Mouse (Mus musculus): ENCODE measurements around the gene Stx7. TPM values are rescaled to one million over a fixed set of nuclear protein-coding genes. Genes with fewer than 3 reads are reported as not detected.
A peak's percentile ranks its signal among the peaks of the same experiment; 100 is the strongest.

Stx7 gene
- total RNA-seq, 2 experiments from 2014 or later = 136 to 139 TPM

DNA sequence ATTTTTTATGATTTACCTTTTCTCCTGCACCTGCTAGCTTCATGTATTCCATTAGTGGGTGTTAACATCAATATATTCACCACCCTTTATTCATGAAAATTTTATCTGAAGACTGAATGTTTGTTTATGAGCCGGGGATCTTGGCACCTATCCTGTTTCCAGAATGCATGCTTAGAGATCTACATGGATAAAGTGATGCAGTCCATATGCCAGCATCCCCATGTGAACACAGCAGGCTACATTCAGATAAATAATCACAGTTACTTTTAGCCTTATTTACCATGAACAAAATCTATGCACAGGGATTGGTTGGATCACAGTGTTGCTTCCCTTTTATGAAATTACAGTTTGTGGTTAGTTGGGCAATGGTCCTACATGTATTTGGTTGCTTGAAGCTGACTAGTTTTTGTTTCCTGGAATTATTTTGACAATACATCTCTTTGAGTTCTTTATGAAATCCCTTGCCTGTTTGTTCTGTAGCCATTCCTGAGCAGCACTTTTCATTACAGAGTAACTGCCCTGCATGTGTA is 16.5 kb downstream of the Stx7 start:
- no peak for DNase-seq (ENCODE audit: low spot score in 2 of 2)

DNA sequence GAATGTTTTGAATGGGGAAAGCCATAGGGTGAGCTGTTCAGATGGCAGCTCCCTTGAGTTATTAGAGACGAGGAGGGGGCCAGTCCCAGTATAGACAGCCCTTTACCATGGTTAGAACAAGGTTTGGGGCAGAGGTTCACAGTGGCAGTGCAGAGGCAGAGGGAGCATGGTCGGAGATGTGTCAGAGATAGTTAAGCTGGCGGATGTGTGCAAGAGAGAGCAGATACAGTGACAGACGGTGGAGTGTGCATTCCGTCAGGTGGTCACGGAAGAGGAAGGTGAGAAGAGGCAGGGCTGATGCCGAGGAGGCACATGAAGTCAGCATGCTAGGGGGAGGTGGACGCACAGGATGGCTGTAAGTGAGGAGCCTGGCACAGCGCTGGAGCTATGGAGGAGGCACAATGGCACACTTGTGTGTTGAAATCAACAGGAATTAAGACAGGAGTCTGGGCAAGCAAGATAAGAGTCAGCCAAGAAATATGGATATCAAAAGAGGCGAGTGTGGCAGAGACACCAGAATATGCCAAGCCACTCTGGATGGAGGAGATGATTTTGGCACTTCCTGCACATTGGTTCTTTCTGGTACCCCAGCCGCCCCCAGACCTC is 19.0 kb downstream of the Stx7 start:
- no peak for DNase-seq (ENCODE audit: low spot score in 2 of 2)

DNA sequence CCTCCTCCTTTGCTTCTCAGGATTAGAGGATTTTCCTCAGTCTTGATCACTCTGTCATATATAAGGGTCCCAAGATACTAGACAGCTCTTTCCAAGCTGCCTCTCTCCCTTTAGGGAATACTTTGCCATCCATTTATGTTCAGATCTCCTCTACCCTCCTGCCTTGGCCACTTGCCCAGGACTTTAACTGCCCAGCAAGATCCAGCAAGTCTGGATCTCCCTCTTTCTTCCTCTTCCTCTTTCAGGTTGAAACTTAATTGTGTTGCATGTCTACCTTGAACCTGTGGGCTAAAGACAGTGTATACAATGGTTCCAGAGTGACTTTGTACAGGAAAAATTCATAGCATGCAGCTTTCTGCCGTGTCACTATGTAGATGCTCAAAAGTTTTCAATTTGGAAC is 19.8 kb downstream of the Stx7 start:
- DNase-seq (ENCODE audit: low spot score in 2 of 2) = no peak

DNA sequence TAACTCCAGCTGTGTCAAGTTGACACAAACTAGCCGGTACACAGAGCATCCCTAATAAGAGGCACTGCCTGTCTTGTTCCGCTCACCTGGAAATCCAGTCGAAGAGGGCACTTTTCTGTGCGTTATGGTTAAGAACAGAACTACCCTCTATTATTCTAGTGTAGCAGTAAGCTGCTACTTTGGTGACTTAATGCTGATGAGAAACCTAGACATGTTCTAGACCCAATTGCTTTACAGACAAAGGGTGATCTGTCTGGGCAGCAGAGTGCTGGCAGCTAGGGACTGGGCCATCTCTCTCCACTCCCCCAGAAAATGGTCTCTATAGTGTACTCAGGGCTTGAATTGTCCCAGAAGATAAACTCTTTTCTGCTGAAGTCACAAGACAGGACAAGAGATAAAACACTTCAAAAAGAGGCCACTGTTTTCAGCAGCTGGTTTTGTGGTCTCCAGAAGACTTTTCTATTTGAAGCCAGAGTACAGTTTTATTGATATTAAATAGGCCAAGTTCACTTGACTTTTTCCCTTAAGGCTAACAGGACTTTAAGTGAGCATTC is 22.9 kb downstream of the Stx7 start:
- DNase-seq (ENCODE audit: low spot score in 2 of 2) = no peak

DNA sequence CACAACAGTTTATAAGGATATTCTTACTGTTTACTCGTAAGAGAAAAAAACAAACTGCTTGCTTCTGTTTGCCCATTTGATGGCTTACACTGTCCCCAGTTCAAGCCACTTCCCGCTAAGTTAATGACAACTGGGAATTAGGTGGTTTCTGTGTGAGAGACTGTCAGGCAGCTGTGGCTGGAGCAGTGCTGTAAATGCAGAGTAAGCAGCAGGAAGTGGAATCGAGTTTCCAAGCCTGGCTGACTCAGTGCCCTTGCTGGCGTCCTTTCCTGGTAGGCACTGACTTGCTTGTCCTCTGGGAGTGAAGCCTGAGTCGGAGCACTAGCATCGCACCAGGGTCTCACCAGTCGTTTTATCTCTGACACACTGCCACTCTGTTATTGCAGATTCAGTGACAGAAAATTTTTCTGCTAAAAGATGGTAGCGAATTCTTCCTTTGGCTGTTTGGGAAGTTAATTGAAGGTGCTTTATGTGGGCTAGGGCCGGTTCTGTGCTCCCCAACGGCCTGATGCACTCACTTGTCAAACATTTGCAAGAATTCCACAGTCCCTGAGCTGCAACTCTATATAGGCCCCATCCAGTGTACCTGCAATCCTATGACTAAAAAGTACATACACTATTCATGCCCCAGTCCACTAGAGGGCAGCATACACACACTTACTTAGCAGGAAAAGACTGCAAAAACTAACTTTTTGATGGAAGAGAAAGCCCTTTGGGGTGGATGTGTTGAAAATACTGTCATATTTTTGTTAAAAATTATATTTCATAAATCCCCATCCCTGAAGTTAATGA is 24.3 kb downstream of the Stx7 start:
- DNase-seq (ENCODE audit: low spot score in 2 of 2) = peak; percentile 23 to 55

DNA sequence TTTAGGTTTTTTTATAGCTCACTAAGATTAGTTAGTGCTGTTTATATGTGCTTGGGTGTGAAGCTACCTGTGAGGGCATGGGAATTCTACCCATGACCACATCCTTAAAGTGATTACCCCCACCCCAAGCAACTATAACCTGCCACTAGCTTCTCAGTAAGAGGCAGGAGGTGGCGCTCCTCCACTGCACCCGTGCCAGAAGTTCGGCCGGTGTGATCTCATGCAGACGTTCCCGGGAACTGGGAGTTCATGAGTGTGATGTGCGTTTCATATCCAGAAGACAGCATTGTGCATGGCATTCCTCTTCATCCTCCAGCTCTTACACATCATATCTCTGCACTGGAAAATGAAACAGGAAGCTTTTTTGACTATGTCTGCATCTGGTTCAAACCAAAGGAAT is 41.3 kb downstream of the Stx7 start:
- no peak for DNase-seq (ENCODE audit: low spot score in 2 of 2)

DNA sequence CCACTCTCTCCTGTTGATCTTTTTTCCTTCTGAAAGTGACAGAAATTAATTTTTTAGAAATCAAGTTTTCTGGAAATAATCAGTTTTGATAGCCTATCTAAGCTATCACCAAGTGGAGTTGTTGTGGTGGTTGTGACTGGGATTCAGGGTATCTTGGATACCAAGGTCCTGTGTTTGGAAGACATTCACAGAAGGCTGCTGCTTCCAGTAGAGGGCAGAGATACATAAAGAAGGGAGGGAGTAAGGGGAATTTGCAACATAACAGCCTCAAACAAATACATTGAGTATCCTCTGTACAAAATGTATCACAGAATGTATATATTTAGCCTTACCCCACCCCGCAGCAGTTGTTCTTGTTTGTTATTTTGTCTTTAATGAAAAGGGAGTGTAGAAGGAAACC is 42.9 kb downstream of the Stx7 start:
- no peak for DNase-seq (ENCODE audit: low spot score in 2 of 2)

DNA sequence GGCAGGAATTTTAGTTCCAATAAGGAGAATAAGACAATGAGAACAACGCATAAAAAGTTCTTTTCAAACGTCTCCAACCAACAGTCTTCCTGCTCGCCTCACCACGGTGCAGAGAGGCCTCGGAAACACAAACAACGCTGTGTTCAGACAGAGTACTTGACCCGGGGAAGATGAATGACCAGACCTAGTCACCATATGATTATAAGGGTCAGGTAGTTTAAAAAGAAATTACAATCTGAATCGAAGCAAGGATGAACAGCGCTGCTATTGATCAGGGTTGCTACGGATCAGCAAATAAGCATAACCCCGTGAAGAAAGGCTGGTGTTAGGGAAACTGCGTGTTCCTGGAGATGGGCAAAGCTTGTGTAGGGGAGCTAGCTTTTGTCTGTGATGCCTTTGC is 50.2 kb downstream of the Stx7 start:
- no peak for DNase-seq (ENCODE audit: low spot score in 2 of 2)

DNA sequence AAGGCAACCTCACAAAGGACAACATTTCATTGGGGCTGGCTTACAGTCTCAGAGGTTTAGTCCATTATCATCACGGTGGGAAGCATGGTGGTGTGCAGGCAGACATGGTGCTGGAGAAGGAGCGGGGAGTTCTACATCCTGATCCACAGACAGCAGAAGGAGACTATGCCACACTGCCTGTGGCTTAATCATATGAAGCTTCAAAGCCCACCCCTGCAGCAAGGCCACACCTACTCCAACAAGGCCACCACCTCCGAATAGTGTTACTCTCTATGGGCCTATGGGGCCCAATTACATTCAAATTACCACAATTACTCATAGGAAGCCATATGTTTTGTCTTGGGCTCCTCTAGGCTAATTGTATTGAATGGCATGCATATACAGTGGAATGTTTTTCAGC is 51.0 kb downstream of the Stx7 start:
- DNase-seq (ENCODE audit: low spot score in 2 of 2) = no peak

DNA sequence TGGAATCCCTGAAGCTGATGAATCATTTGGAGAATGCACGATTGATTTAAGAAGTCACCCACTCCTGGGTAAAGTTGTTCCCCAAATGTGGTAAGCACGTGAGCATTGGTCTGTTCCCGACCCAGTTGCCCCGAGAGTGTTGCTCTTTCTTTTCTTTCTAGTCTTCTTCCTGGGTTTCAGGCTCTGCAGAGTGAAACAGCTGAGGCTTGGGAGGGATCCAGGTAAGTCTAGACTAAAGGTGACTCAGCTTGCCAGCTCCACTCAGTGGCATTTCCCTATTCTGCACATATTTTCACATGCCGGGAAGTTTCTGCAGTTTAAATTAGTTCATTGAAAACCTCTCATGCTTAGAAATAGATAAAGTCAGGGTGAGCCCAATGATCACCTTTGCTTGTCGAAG is 61.0 kb downstream of the Stx7 start:
- DNase-seq (ENCODE audit: low spot score in 2 of 2) = no peak

DNA sequence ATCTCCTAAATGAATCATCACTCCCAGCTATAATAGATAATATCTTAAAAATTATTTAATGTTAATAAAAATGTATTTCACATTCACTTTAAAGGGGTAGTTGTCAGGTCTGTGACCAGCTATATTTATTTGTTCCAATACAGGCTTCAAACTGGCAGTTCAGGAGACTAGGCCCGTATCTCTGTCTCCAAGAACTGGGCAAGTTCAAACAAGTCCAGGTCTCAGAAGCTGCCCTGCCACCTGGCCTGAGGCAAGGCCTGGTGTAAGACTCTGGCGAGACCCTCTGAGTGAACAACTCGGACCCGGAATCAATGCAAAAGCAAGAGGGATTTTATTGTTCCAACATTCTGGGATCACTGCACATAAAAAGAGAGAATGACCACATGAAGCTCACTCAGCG is 64.2 kb downstream of the Stx7 start:
- no peak for DNase-seq (ENCODE audit: low spot score in 2 of 2)

DNA sequence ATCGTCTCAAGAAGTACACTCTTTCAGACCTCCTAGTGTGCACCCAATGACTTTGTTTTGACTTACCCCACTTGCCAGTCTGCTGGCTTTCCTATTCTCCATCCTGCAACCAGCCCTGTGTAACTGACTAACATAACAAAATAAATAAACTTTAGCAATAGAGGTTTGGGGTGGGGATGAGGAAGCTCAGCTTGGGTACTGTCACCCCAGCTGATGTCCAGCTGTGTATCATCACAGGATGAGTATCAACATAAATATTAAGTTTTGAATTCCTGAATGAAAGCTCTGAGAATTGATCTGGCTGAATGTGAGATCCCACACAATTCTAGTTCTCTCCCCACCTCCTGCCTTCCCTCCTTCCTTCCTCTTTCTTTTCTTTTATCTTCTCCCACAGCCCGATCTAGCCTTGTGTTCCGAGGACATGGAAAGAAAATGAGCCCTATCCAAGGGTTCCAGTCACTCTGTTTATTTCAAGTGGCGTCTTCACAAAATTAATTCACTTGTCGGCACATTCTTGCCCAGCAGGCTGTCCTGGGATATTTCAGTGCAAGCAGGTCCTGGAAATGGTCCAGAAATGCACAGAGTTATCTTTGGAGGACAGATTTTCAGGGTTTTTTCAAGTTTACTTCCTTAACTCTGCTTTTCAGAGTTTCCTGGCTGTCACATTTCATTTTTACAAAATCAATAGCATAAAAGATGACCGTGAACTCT is 68.6 kb downstream of the Stx7 start:
- DNase-seq (ENCODE audit: low spot score in 2 of 2) = no peak

DNA sequence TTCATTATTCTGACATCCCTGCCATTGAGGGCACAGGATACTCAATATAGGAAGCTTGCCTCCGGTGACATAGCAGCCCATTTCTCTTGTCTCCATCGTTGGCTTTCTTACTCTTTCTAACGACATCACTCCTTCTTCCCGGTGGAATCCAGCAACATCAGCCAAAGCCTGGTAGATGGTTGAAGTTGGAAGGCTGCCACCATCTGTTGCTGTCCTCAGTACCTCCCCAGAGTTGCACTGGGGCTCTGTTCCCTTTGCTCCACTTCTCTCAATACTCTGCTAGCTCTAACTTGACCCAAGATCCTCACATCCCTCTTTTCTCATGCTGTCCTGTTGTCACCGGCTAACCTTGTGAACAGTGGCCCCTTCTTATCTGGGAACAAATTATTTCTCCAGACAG is 71.8 kb downstream of the Stx7 start:
- no peak for DNase-seq (ENCODE audit: low spot score in 2 of 2)

DNA sequence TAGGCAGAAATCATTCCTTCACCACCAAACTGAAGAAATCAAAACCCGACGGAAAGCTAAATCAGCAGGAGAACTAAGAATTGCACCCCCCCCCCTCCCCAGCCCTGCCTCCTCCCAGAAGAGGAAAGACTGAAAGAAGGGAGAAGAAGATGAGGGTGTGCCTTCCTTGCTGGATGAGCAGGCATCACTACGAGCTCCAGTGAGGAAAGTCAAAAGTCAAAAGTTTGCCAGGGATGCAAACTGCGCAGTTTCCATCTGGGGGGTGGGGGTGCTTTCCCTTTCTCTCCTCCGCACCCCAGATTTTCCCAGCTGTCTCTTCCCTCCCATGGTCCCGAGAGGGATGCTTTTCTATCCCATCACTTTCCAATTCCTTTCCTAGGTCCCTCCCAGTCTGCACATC is 73.8 kb downstream of the Stx7 start:
- no peak for DNase-seq (ENCODE audit: low spot score in 2 of 2)

DNA sequence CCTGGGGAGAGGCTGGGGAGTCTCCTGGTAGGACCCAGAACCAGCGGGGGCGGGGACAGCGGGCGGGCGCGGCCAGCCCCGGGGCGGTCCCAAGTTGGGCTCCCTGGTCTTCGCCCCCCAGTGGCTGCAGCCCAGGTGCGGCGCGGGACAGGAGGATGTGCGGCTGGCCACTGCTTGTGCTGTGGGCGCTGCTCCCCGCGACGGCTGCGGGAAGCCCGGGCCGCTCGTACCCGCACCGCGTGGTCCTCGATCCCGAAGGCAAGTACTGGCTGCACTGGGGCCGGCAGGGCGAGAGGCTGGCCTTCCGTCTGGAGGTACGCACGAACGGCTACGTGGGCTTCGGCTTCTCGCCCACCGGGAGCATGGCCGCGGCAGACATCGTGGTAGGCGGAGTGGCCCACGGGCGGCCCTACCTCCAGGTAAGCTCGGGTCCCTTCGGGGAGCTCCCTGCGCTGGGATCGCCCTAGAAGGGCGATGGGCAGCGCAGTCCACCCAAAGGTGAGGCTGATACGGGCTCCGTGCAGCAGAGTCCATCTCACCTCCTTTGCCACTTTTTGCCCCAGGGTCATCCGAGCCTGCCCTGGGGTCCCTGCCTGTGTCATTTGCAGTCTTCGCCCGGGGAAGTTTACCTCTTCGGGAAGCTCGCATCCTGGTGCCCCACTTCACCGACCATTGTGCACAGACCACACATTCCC is 74.5 kb downstream of the Stx7 start, which contains the start of gene Moxd1:
Gene Moxd1 (plus strand): TSS at position 69 of the 695 bp plus-strand sequence.
- peak in 1 of 2 experiments; percentile 2 for DNase-seq (ENCODE audit: low spot score in 2 of 2)

DNA sequence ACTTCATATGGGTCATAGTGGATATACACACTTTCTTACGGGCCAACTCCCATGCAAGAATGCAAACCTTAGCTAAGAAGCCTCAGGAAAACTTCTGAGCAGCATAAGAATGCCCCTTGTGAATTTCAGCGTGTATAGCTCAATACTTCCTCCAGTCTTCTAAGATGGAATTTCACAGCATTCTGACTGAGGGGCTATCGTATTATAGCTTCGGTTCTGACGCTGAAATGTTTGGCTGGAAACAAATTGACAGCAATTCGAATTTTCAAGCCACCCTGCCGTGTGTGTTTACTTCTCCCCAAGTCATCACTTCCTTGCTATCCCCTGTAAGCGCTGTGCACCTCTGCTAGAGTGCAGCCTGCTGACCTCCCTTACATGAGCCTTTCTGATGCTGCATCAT is 75.5 kb downstream of the Stx7 start:
- no peak for DNase-seq (ENCODE audit: low spot score in 2 of 2)

DNA sequence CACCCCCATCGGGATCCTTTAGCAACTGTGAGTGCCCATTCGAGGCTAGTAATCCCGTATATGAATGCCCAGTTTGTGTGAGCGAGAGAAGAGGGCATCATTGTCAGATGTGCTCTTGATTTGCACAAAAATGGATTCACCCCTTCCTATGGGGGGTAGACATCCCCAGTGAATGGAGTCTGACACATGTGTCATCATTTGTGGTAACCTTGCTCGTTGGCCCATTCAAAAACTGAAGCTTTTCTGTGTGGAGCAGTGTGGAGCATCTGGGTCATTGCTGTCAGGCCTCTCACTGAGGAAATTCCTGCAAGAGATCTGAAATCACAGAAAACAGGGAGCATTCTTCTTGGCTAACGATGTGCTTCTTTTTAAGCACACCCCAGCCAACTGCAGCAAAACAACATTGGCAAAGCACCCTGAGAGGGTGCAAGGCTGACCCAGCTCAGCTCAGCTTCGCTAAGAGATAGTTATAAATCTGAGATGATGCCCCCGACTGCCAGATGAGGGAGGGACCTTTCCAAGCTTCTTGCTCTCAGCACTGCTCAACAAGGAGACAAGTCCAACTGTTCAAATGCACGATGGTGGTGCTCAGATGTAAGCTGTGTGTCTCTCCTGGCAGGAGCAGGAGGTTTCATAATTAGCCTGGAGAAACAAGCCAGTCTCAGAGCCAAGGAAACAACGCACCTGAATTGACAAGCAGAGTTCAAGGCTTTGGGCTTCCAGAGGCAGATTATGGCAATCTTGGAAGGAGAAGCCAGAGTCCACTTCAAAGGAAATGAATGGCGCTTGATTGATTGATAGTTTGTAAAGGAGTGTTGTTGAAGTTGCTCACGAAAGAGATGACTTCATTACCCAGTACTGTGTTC is 79.4 kb downstream of the Stx7 start:
- DNase-seq (ENCODE audit: low spot score in 2 of 2) = no peak

DNA sequence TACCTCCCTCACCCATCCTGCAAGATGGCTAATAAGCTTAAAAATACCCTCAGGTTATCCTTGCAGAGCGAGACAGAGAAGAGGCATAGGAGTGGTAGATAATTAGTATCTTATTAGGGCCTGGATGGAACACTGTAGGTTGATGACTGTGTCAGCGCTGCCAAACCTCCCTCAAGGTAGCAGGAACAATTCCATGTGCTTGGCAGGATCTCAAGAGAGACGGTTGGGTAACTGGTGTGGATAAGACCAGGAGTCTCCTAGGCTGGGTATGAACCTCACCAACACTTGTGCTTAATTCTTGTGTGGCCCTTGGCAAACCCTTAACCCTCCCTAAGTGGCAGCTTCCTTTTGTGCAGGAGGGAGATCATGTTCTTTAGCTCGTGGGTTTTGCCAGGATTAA is 83.2 kb downstream of the Stx7 start:
- DNase-seq (ENCODE audit: low spot score in 2 of 2) = no peak

DNA sequence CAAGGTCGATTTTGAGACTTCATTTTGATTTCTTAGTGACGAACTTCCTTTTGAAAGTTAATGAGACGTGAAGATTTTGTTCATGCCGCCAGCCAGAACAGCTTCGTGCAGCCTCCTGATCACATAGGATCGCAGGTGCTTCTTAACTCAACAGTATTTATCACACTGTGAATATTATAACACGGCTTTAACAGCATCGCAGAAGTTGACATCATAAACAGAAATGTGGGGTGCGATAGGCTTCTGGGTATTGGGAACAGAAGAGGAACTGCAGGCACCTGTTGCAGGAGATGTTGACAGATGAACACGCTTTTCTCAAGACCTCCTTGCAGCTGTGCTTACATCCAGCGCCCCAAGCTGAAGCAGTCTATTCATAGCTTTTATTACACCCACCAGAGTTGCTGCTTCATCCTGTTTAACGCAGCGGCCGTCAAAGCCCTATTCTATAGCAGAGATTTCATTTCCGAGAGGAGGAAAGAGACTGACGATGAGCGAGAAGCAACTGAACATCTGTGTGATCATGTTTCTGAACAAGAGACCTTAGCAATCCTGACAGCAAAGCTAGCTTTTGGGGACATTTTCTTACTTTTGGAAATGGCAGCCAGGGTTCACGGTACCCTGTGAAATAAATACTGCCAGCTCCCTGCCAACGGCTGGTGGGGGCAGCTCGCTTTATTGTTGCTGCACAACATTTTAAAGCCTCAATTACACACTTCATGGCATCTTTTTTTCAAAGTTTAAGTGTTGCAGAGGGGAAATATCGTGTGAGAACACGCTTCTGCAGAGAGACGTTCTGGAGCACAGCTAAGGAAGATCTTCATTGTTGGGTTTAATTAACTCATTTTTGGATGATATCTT is 86.6 kb downstream of the Stx7 start:
- peak; percentile 8 to 20 for DNase-seq (ENCODE audit: low spot score in 2 of 2)

All from left cerebral cortex, adult 18-20 months (tissue).